In the genomic region with DNA sequence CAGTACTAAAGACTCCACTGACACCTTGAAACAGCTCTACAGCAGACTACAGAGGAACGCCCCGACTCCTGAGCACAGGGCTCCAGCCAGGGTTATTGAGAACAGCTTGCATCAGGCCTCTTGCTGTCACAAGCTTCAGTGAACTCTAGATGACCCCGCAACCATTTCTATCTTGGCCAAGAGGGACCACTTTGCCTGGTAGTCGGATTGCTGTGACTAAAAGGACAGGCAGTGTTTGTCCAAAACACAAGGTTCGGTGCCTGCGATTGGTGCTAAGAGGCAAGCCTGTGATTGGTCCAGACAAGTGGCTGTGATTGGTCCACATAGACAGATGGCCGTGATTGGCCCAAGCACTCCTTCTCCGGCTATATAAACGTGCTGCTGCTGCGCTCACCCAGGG, we compare ENCODE assay signal across 13 mouse cellular contexts. TPM values are rescaled to one million over a fixed set of nuclear protein-coding genes. Genes with fewer than 3 reads are reported as not detected.
DNase-seq lines count a peak whose midpoint lies in the region; ATAC-seq and TF ChIP-seq lines count a peak whose summit lies in the region.
"Had no signal": no experiment of that assay in that cellular context is flagged by ENCODE, and none has a peak within 500 bp of the region (broad histone marks: within the 10 kb centered on the region; RNA-seq: fewer than 3 reads in every experiment).

No protein-coding gene starts in this region.

- no peaks in the 10 kb centered on the region for H3K36me3 ChIP-seq in heart, embryonic 12.5 days
- no peaks in the 10 kb centered on the region for H3K36me3 ChIP-seq in lung, embryonic 15.5 days
- no peaks in the 10 kb centered on the region for H3K36me3 ChIP-seq in limb, embryonic 14.5 days (ENCODE audit: control insufficient read depth, insufficient read depth, low read length)
- no peaks in the 10 kb centered on the region for H3K36me3 ChIP-seq in midbrain, embryonic 15.5 days (replicated peaks)
- H3K36me3 ChIP-seq: hindbrain, embryonic 12.5 days had no signal

- H3K4me2 ChIP-seq in heart, embryonic 12.5 days, result no peak overlapping the region
- no peak overlapping the region for H3K4me2 ChIP-seq in lung, embryonic 15.5 days
- H3K4me2 ChIP-seq in limb, embryonic 14.5 days (replicated peaks; ENCODE audit: low read depth, low read length, severe bottlenecking), result no peak overlapping the region
- H3K4me2 ChIP-seq in midbrain, embryonic 15.5 days, result no peak overlapping the region
- H3K4me2 ChIP-seq: hindbrain, embryonic 12.5 days had no signal

- no peak for DNase-seq in heart, postnatal 4 days
- DNase-seq in lung, adult 18-20 months, result no peak
- peak; percentile 19 for DNase-seq in limb, embryonic 14.5 days (ENCODE audit: low spot score)
- peak; percentile 65 for DNase-seq in testis, postnatal 14 days (ENCODE audit: low spot score)
- DNase-seq: kidney, postnatal 36 days had no signal

- peaks cover 9% of the 10 kb centered on the region for H3K4me1 ChIP-seq in heart, embryonic 12.5 days (replicated peaks)
- H3K4me1 ChIP-seq in lung, embryonic 15.5 days, result peaks cover 26% of the 10 kb centered on the region
- H3K4me1 ChIP-seq in limb, embryonic 14.5 days (ENCODE audit: control insufficient read depth, insufficient read depth, low read length), result no peaks in the 10 kb centered on the region
- peaks cover 9% of the 10 kb centered on the region; the same call in 1 of the 2 replicates for H3K4me1 ChIP-seq in midbrain, embryonic 15.5 days
- H3K4me1 ChIP-seq: megakaryocyte, embryonic 14.5 days had no signal

- no peaks in the 10 kb centered on the region for H3K9me3 ChIP-seq in heart, embryonic 12.5 days (replicated peaks)
- no peaks in the 10 kb centered on the region for H3K9me3 ChIP-seq in lung, embryonic 15.5 days
- H3K9me3 ChIP-seq in limb, embryonic 14.5 days (ENCODE audit: control insufficient read depth, low read length), result no peaks in the 10 kb centered on the region
- H3K9me3 ChIP-seq in midbrain, embryonic 15.5 days, result no peaks in the 10 kb centered on the region
- H3K9me3 ChIP-seq: hindbrain, embryonic 12.5 days; megakaryocyte, embryonic 14.5 days had no signal

- H3K9ac ChIP-seq in heart, embryonic 12.5 days, result no peak overlapping the region
- no peak overlapping the region for H3K9ac ChIP-seq in lung, embryonic 15.5 days
- no peak overlapping the region for H3K9ac ChIP-seq in limb, embryonic 14.5 days (ENCODE audit: low read depth, low read length, severe bottlenecking)
- no peak overlapping the region for H3K9ac ChIP-seq in midbrain, embryonic 15.5 days
- H3K9ac ChIP-seq: hindbrain, embryonic 12.5 days had no signal

- H3K27ac ChIP-seq in heart, embryonic 12.5 days (ENCODE audit: poor library complexity, severe bottlenecking), result no peak overlapping the region
- H3K27ac ChIP-seq in lung, embryonic 15.5 days, result 0 out of 2 replicates have a peak overlapping the region, but pooled peaks have one; percentile 10
- no peak overlapping the region for H3K27ac ChIP-seq in limb, embryonic 14.5 days (replicated peaks; ENCODE audit: low read depth, low read length)
- H3K27ac ChIP-seq in midbrain, embryonic 15.5 days, result no peak overlapping the region
- H3K27ac ChIP-seq: hindbrain, embryonic 12.5 days had no signal

- 59% methylated on average over 10 of the region's 10 CpGs for WGBS in heart, embryonic 12.5 days
- 39% methylated on average over 10 of the region's 10 CpGs for WGBS in lung, embryonic 15.5 days
- WGBS in limb, embryonic 14.5 days, result 57% methylated on average over 10 of the region's 10 CpGs
- 79% methylated on average over 10 of the region's 10 CpGs for WGBS in midbrain, embryonic 15.5 days

- 0 out of 2 replicates have a peak, but pooled peaks have one; percentile 39 for ATAC-seq in heart, embryonic 12.5 days (ENCODE audit: insufficient number of reproducible peaks, low FRiP score)
- ATAC-seq in lung, embryonic 15.5 days (ENCODE audit: borderline replicate concordance, extremely low read depth, low FRiP score, low TSS enrichment), result peak; percentile 40; the same call in 1 of the 2 replicates
- peak; percentile 81 for ATAC-seq in limb, embryonic 14.5 days (ENCODE audit: low FRiP score, low read depth)
- ATAC-seq in activated CD4-positive, CD25-positive, alpha-beta regulatory T cell, adult 4 months, result no peak
- ATAC-seq in midbrain, embryonic 15.5 days (replicated peaks), result no peak
- ATAC-seq: forebrain, embryonic 14.5 days had no signal

- H3K4me3 ChIP-seq in heart, embryonic 12.5 days, result no peak overlapping the region
- H3K4me3 ChIP-seq in lung, embryonic 15.5 days, result no peak overlapping the region
- H3K4me3 ChIP-seq in limb, embryonic 14.5 days (replicated peaks; ENCODE audit: low read length), result no peak overlapping the region
- H3K4me3 ChIP-seq in midbrain, embryonic 15.5 days, result no peak overlapping the region
- H3K4me3 ChIP-seq: hindbrain, embryonic 12.5 days; megakaryocyte, embryonic 14.5 days had no signal

- peaks cover 28% of the 10 kb centered on the region for H3K27me3 ChIP-seq in heart, embryonic 12.5 days (replicated peaks)
- no peaks in the 10 kb centered on the region for H3K27me3 ChIP-seq in lung, embryonic 15.5 days
- H3K27me3 ChIP-seq in limb, embryonic 14.5 days (ENCODE audit: control insufficient read depth, insufficient read depth, low read length), result no peaks in the 10 kb centered on the region
- H3K27me3 ChIP-seq in midbrain, embryonic 15.5 days (replicated peaks), result no peaks in the 10 kb centered on the region

- no peak for TF ChIP-seq POLR2A in limb, embryonic 14.5 days (IDR thresholded peaks at IDR 0.05; ENCODE audit: borderline replicate concordance, extremely low read depth, insufficient read depth, insufficient read length)

RNA-seq across cellular contexts. Expression of gene Grik4, which starts 16.8 kb away (rescaled TPM):
- 0.28 and 0.42 TPM in 2 replicates for polyA plus RNA-seq in heart, embryonic 12.5 days (2016; fragmentation: Nextera tagmentation; extraction: Ambion mirVana)
- under 1 TPM in 1 of 2 experiments, not detected in 1; 0.10 TPM for total RNA-seq in heart, postnatal 4 days (2021)
- polyA plus RNA-seq in lung, embryonic 15.5 days (2015; fragmentation: Nextera tagmentation; extraction: Ambion mirVana), result 3.1 and 3.2 TPM in 2 replicates
- 2.4 and 2.7 TPM in 2 replicates for polyA plus RNA-seq in limb, embryonic 14.5 days (2012; rRNA removed)
- polyA plus RNA-seq in limb, embryonic 14.5 days (2014; fragmentation: Nextera tagmentation; extraction: Ambion mirVana), result 0.85 and 1.5 TPM in 2 replicates
- under 1 TPM in 1 of 2 experiments, not detected in 1; 0.08 TPM for polyA plus RNA-seq in activated CD4-positive, CD25-positive, alpha-beta regulatory T cell, adult 4 months (2017; shearing (Covaris generic))
- 9.6 and 11.2 TPM in 2 replicates for polyA plus RNA-seq in midbrain, embryonic 15.5 days (2015; fragmentation: Nextera tagmentation; extraction: Ambion mirVana)
- total RNA-seq: common myeloid progenitor, adult 5-6 weeks had no signal

Comparison
In these comparisons a context has a peak if more than half of its experiments do, and no peak if none do; other contexts are left out.
1. ATAC-seq: peak in heart, embryonic 12.5 days (single experiment), lung, embryonic 15.5 days (single experiment) and limb, embryonic 14.5 days (single experiment); none in activated CD4-positive, CD25-positive, alpha-beta regulatory T cell, adult 4 months (single experiment) and midbrain, embryonic 15.5 days (single experiment).
2. DNase-seq: peak in limb, embryonic 14.5 days (single experiment) and testis, postnatal 14 days (single experiment); none in heart, postnatal 4 days (single experiment) and lung, adult 18-20 months (0 of 2).